Mouse (Mus musculus): Measurements from ENCODE around the gene Gsdmc4. TPM values are rescaled to one million over a fixed set of nuclear protein-coding genes. Genes with fewer than 3 reads are reported as not detected.
"Not testable (repeated sequence)": the region's sequence is repeated elsewhere in the genome, so short reads cannot be mapped to it uniquely, and the experiment has no call there.

Gene Gsdmc4
- total RNA-seq, 2 experiments from 2014 or later = not detected

DNA sequence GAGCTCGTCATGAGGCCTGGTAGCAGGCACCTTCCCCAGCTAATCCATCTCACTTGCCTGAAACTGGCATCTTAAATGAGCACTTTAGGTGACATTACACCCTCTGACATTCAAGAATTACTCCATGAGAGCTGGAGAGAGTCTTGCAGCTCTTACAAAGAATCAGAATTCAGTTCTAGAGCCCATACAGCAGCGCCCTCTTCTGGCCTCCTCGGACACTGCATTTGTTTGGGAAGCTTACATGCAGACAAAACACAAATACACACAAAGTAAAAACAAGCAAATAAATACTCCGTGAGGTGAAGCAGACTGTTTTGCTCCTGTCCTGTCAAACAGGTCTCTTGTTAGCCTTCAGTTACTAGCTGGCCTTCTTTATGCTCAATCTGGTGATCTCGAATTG is 50.1 kb downstream of the Gsdmc4 start:
- intact Hi-C loops (cut with DNase I); DNase-seq (ENCODE audit: extremely low spot score in 1 of 2, low spot score in 2 of 2): not testable (repeated sequence)

Other genes starting within 250 kb of the Gsdmc4 start
- not detected for gene Gsdmc2, start 67.1 kb downstream of the Gsdmc4 start, total RNA-seq (2021)
- gene Gsdmc3, start 33.7 kb downstream of the Gsdmc4 start, total RNA-seq (2021) = not detected
- gene Fam49b, start 148.2 kb upstream of the Gsdmc4 start, total RNA-seq (2021) = 100 to 1,000 TPM; 241 to 242 TPM